Comparison of ENCODE assay signal across 21 mouse cellular contexts in genomic region chr6:101948950-101949349, GRCm38 (mm10).
DNase-seq lines count a peak whose midpoint lies in the region; TF ChIP-seq lines count a peak whose summit lies in the region.
"Had no signal": no experiment of that assay in that cellular context is flagged by ENCODE, and none has a peak within 500 bp of the region (broad histone marks: within the 10 kb centered on the region; RNA-seq: fewer than 3 reads in every experiment).

No protein-coding gene starts in this region.

- DNase-seq in adrenal gland, postnatal 14 days, result peak; percentile 4
- DNase-seq in adrenal gland, postnatal 4 days (ENCODE audit: low spot score in 2 of 2), result no peak
- peak in 1 of 2 experiments; percentile 21 for DNase-seq in layer of hippocampus, adult 2 months (ENCODE audit: low spot score in 2 of 2)
- no peak for DNase-seq in layer of hippocampus, adult 11-12 months (ENCODE audit: low spot score)
- DNase-seq in Muller cell, postnatal 12 days (ENCODE audit: inconsistent ontology term), result peak; percentile 22
- no peak for DNase-seq in cerebellum, adult 9-11 months
- DNase-seq: cerebellum, adult 11 months; cerebellum, adult 2 months; cerebellum, postnatal 10 days; cerebellum, postnatal 36 days; embryo, embryonic 11 days; gastrocnemius, adult 2 months; gastrocnemius, postnatal 14 days; heart, adult 11 months had no signal

- H3K4me3 ChIP-seq in layer of hippocampus, adult 2 months, result no peak overlapping the region
- H3K4me3 ChIP-seq: embryonic facial prominence, embryonic 10.5 days; embryonic facial prominence, embryonic 13.5 days; erythroblast, embryonic 14.5 days; forebrain, embryonic 12.5 days; forebrain, embryonic 15.5 days; gastrocnemius, adult 2 months; hindbrain, embryonic 12.5 days; hindbrain, embryonic 15.5 days had no signal

- peak overlapping the region; percentile 46; the same call in 1 of the 2 replicates for H3K27ac ChIP-seq in layer of hippocampus, adult 2 months
- H3K27ac ChIP-seq: embryonic facial prominence, embryonic 10.5 days; embryonic facial prominence, embryonic 13.5 days; forebrain, embryonic 12.5 days; forebrain, embryonic 15.5 days; gastrocnemius, adult 2 months; hindbrain, embryonic 12.5 days; hindbrain, embryonic 15.5 days had no signal

- TF ChIP-seq CTCF in layer of hippocampus, adult 2 months (conservative IDR thresholded peaks at IDR 0.05), result no peak

Comparison
In these comparisons a context has a peak if more than half of its experiments do, and no peak if none do; other contexts are left out.
1. DNase-seq: peak in adrenal gland, postnatal 14 days (single experiment) and Muller cell, postnatal 12 days (single experiment); none in adrenal gland, postnatal 4 days (0 of 2), layer of hippocampus, adult 11-12 months (single experiment) and cerebellum, adult 9-11 months (single experiment).